Mouse (Mus musculus) fat pad, adult 2 months (tissue): ENCODE data around the gene Gm26661.

Experiments used
- DNase-seq: peaks from one replicate; pipeline ENCODE4 v3.0.0-alpha.2; 2011; ENCODE audit warnings: low read depth, low spot score; ENCODE audit errors: extremely low read depth

Gm26661 gene

GRCm38 (mm10) chr14:7791532-7792159, at the start of gene Gm26661:
Gm26661 (plus strand) TSS chr14:7791587.
- DNase-seq = no peak

GRCm38 (mm10) chr14:7748944-7749763, 42.2 kb upstream of the Gm26661 start:
- DNase-seq = no peak

GRCm38 (mm10) chr14:7749764-7750089, 41.7 kb upstream of the Gm26661 start:
- no peak for DNase-seq

- DNase-seq = no peak
These were observed 25.6 kb upstream of the Gm26661 start for GRCm38 (mm10) chr14:7765569-7766314.

GRCm38 (mm10) chr14:7773714-7774389, 17.5 kb upstream of the Gm26661 start:
- no peak for DNase-seq

DNA sequence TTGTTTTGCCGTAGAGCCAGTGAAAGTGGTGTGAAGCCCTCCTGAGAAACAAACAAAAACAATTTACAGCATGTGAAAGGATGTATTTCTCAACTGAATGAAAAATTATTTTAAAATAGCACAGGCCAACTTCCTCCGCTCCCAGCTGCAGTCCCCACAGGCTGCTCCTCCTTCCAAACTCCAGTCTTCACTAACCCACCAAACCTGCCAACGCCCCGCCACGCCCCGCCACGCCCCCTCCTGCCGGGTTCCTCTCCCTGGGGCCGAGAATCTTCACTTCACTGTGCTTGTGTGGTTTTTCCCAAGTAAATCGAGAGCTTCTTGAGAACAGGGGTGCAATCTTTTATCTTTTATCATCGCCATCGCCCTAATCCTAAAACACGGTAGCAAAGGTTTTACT, 5.3 kb upstream of the Gm26661 start:
- DNase-seq = no peak

GRCm38 (mm10) chr14:7789266-7790030, 1.9 kb upstream of the Gm26661 start:
- DNase-seq = no peak

DNA sequence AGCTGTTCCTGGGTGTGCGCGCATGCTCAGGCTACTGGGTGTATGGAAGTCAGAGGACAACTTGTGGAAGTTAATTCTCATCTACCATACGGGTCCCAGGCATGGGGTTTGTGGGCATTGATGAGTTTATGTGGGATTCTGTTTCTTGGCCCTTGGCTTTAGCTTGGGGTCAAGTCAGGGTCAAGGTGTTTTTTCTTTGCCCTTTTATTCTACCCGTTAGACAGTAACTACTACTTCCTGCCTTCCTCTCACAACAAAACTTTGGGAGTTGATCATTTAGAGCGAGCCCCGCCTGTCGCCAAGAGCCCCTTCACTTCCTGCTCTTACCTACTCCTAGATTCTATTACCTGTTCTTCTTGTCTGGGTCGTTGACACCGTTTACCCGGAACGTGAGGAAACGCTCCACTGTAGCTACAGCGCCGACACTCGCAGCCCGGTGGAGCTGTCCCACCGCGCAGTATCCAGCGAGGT, 291 bp upstream of the Gm26661 start:
- no peak for DNase-seq

- DNase-seq = no peak
These were observed 4.6 kb downstream of the Gm26661 start for GRCm38 (mm10) chr14:7795961-7796360.

DNA sequence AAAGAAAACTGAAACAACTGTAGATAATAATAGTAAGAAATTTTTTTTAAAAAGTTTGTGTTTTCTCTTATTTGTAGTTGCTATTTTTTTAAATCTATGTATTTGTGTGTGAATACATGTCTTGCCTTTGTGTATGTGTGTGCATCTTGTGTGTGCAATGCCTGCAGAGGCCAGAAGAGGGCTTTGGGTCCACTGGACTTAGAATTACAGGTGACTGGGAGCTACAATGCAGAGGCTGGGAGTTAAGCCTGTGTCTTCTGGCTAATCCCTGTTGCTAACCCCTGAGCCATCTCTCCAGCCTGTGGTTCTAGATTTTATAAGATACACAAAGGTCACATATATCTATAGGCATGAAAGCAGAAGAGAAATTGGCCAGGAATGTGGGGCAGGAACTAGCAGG, 9.2 kb downstream of the Gm26661 start:
- DNase-seq = no peak

DNA sequence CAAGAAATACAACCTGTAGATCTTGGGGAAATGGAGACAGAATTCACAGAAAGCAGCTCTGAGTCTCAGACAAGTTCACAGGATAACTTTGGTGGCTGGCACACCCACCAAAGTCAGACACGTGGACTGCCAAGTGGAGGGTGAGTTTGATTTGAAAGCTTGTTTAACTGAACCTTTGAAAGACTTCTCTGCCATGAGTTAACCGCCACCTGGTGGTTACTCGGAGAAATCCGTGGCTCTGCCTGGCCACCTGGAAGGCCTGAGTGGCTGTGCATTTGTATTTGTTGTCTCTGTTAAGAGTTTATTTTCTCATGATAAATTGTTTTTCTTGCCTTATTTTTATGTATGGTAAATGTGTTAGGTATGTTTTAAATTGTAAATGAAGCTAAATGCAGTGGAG, 10.4 kb downstream of the Gm26661 start:
- no peak for DNase-seq

DNA sequence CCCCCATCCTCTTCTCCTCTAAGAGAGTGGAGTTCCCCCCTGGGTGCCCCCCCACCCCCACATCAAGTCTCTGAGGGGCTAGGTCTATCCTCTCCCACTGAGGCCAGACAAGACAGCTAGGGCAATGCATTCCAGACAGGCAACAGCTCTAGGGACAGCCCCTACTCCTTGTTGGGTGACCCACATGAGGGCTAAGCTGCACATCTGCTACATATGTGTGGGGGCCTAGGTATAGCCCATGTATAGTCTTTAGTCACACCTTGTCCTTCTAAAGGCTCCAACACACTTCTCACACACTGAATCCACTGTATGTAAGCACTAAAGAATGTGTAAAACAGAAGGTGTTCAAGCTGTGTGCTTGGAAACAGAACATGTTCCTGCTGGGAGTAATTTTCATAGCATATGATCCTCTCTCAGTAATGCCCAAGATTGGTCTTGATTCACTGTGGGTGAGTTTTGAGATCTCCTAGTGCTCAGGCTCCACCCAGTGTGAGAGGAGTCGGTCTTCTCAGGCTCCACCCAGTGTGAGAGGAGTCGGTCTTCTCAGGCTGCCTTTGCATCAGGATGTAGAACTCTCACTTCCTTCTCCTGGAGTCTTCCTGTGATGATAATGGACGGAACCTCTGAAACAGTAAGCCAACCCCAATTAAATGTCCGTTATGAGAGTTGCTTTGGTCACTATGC, 12.6 kb downstream of the Gm26661 start:
- DNase-seq = no peak

DNA sequence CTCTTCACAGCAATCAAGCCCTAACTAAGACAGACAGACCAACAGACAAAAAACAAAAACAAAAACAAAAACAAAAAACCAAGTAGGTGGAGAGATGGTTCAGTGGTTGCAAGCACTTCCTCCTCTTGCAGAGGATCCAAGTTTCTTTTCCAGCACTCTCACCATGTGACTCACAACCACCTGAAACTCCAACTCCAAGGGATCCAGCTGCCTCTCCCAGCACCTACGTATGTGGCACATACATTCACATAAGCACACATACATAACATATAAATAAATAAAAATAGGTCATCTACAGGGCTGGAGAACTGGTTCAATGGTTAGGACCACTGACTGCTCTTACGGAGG, 13.1 kb downstream of the Gm26661 start:
- DNase-seq = no peak

DNA sequence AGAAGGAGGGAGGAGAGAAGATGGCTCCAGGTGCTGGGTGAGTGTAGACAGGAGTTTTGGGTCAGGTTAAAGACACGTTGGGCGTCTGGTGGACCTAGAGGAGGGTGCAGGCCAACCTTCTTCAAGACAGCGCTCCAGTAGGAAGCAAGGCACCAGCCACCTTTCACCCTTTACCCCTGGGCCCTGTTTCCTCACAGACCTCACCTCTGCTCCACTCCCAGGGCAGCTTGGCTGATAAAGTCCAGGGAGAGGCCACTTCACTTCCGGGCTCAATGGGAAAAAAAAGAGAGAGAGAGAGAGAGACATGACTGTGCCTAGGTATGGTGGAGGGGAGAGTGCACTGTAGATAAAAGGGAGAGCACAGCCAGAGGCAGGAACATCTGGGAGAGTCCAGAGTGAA, 16.3 kb downstream of the Gm26661 start:
- DNase-seq = no peak

GRCm38 (mm10) chr14:7808501-7808981, 17.2 kb downstream of the Gm26661 start:
- no peak for DNase-seq

DNA sequence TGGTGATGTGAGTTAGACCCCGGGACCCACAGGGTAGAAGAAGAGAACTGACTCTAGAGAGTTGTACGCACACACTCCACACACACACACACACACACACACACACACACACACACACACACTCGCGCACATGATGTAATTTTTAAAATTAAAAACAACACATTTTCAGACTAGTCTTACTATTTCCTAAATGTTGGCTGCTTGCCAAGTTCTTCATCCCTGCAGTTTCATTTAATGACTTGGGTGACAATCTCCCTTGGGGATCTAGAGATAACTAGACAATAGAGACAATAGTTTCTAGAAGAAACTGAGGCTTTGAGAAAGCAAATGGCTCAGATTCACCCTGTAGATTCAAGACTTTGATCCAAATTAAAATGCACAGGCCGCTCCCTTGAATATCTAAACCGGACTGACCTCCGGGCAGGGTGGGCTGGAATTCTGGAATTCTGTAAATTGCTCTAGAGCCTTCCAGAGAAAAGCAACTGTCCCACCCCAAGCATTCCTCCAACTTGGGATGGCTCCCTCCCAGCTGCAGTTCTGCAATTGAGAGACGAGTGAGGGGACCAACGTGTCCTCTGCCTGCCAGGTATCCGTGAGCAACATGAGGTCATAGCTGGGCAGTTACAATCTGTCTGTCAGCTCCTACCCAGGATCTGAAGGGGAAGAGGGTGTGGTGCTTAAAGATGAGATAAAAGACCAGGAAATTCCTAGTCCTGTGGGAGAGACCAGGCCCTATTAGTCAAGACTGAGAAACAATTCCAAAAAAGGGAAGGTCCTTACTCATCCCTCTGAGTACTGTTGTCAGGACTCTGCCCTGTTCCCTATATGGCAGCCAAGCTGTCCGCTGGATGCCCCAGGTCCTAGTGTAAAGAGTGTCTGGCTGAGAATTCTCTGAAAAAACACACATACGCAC, 17.9 kb downstream of the Gm26661 start:
- no peak for DNase-seq

DNA sequence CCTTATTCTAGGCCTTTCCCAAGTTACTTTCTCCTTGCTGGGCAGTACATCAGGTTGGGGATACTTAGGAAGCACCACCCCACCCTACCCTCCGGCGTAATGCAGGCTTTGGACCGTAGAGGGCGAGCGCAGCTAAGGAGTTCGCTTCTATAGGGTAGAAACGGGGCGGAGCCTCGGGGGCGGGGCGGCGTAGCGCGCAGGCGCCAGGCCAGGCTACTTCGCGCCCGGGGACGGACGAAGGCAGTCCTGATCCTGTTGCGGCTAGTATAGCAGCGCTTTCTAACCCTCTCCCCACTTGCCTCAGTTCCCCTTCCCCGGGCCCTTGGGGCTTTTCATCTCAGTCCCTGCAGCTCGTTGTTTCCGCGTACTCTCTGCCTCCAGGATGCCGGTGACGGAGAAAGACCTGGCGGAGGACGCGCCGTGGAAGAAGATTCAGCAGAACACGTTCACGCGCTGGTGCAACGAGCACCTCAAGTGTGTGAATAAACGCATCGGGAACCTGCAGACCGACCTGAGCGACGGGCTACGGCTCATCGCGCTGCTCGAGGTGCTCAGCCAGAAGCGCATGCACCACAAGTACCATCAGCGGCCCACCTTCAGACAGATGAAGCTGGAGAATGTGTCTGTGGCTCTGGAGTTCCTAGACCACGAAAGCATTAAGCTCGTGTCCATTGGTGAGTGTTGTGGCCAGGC, 26.5 kb downstream of the Gm26661 start, which contains the start of gene Flnb:
Flnb (plus strand) TSS at position 188 of the 693 bp plus-strand sequence.
- no peak for DNase-seq

DNA sequence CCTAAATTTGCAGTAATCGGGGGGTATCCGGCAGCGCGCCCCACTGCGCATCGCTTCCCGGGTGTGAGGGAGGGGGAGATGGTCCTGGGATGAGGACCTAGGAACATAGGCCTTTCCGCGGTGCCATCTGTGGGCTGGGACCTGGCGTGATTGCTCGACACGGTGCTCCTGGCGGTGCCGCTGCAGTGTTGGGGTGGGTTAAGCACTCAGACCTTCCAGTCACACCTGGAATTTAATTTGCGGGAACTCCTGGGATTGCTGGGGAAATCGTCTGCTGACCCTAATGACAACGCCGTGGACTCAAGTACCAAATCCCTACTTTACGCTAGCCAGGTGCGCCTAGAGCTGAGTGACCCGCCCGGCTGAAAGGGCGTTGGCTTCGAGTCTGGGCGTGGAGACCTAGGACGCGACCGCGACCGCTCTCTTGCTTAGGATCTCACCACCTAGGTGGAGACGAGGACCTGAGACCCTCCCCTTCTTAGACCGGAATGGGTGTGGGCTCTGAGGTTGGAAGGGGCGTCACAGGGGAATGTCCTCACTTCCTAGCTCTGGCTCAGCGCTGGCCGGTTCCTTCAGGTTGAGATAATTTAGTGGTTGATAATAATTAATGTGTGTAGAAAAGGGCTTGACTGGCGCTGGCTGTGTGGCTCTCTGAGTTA, 27.2 kb downstream of the Gm26661 start:
- DNase-seq = no peak
